Mouse (Mus musculus) intestine, postnatal 0 days (tissue): ENCODE data around the gene Lingo1. TPM values are rescaled to one million over a fixed set of nuclear protein-coding genes. Genes with fewer than 3 reads are reported as not detected.

ENCODE experiments used
- ATAC-seq: fragments of 200-750 bp; cut with Nextera tagmentation; 2 replicates; pipeline ENCODE4 v1.8.0; 2017; ENCODE audit warnings: mild to moderate bottlenecking, moderate TSS enrichment, moderate library complexity
- H3K27ac ChIP-seq: fragments of 300-500 bp; sonication (generic); 2 replicates; pipeline ENCODE4 v1.5.1; 2014; ENCODE audit warnings: mild to moderate bottlenecking, low read depth, low read length, moderate library complexity
- H3K27me3 ChIP-seq: fragments of 300-500 bp; sonication (generic); replicated peaks from 2 replicates; pipeline ENCODE4 v1.6.1; 2014; ENCODE audit warnings: low read length, mixed read lengths; ENCODE audit not compliant: control insufficient read depth, insufficient read depth
- H3K36me3 ChIP-seq: fragments of 300-500 bp; sonication (generic); 2 replicates; pipeline ENCODE4 v1.6.1; 2014; ENCODE audit warnings: mild to moderate bottlenecking, moderate library complexity; ENCODE audit not compliant: control insufficient read depth, insufficient read depth
- H3K4me1 ChIP-seq: fragments of 300-500 bp; sonication (generic); replicated peaks from 2 replicates; pipeline ENCODE4 v1.6.1; 2014; ENCODE audit warnings: antibody characterized with exemption, low read length, mixed read lengths; ENCODE audit not compliant: control insufficient read depth, insufficient read depth
- H3K4me2 ChIP-seq: fragments of 300-500 bp; sonication (generic); replicated peaks from 2 replicates; pipeline ENCODE4 v1.6.1; 2014; ENCODE audit warnings: low read depth, mild to moderate bottlenecking, moderate library complexity
- H3K4me3 ChIP-seq: fragments of 300-500 bp; sonication (generic); 2 replicates; pipeline ENCODE4 v1.5.1; 2014; ENCODE audit warnings: low read depth, low read length
- H3K9ac ChIP-seq: fragments of 300-500 bp; sonication (generic); 2 replicates; pipeline ENCODE4 v1.6.1; 2014; ENCODE audit warnings: mild to moderate bottlenecking, low read depth, low read length
- H3K9me3 ChIP-seq: fragments of 300-500 bp; sonication (generic); 2 replicates; pipeline ENCODE4 v1.6.1; 2016; ENCODE audit warnings: mixed run types; ENCODE audit not compliant: control insufficient read depth
- CTCF ChIP-seq: sonication (generic); IDR thresholded peaks from 2 replicates; pipeline ENCODE4 v1.5.1; 2016; ENCODE audit warnings: low read depth, mild to moderate bottlenecking, control low read depth, antibody characterized with exemption, moderate library complexity
- WGBS: fragments of 180-500 bp; shearing (Covaris S2); extraction: QIAGEN DNeasy Blood & Tissue Kit; methylation state at CpG from one replicate; pipeline ENCODE4 v1.1.7; 2014; 5-methylcytosine and 5-hydroxymethylcytosine counted together
- polyA plus RNA-seq: library from polyadenylated mRNA; unstranded; fragments of >200 nt; fragmentation: Nextera tagmentation; extraction: Ambion mirVana; gene quantifications from 2 replicates; pipeline ENCODE4 v1.2.1, GENCODE M21; 2015

The Lingo1 gene
- polyA plus RNA-seq, 1 experiment from 2014 or later = 0.98 TPM

GRCm38 (mm10) chr9:56610466-56610865 lies 185.8 kb downstream of the Lingo1 start:
- Histone ChIP-seq H3K27ac (no peak overlapping the region), H3K27me3 (no peaks in the 10 kb centered on the region), H3K36me3 (no peaks in the 10 kb centered on the region), H3K9me3 (no peaks in the 10 kb centered on the region), H3K4me2 (no peak overlapping the region), H3K4me3 (no peak overlapping the region), H3K4me1 (no peaks in the 10 kb centered on the region), H3K9ac (no peak overlapping the region)
- WGBS = 87% methylated on average over 5 of the region's 5 CpGs
- no peak for TF ChIP-seq CTCF
- no peak for ATAC-seq

- no peak for TF ChIP-seq CTCF
- no peak overlapping the region for H3K9ac ChIP-seq
- no peak overlapping the region for H3K4me3 ChIP-seq
- no peak for ATAC-seq
- no peak overlapping the region for H3K27ac ChIP-seq
- H3K36me3 ChIP-seq = no peaks in the 10 kb centered on the region
- no peaks in the 10 kb centered on the region for H3K27me3 ChIP-seq
- no peaks in the 10 kb centered on the region for H3K9me3 ChIP-seq
- no peak overlapping the region for H3K4me2 ChIP-seq
- WGBS = 67% methylated on average over 5 of the region's 5 CpGs
- no peaks in the 10 kb centered on the region for H3K4me1 ChIP-seq
Measured at GRCm38 (mm10) chr9:56609486-56609885, 186.8 kb downstream of the Lingo1 start.

DNA sequence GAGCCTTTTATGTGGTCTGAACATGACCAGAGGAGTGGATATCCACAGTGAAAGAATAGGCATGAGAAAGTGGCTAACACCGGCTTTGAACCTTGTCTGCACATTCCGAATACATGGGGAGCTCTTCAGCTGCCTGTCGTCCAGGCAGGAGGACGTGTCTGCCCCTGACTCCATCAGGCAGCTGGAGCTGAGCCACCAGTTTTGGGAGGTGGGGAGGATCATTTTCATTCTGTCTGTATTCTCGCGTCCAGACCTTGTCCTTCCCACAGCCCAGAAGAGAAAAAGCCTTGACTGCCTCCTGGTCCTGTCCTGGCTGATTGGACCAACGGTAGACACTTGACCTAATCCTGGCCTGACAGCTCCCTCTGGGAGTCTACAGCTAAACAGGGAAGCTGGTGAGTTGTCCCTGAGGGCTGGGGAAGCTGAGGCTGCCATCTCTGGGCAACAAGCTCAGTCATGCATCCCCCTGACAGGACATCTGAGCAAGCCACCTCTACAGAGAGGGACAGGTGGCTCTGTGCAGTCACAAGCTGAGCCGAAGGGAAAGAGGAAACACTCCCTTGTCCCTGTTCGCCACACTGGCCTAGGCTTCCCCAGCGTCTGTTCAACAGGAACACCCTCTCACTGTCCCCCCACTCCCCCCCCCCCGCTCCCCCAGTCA lies 187.4 kb downstream of the Lingo1 start:
- no peaks in the 10 kb centered on the region for H3K27me3 ChIP-seq
- no peak overlapping the region for H3K9ac ChIP-seq
- no peaks in the 10 kb centered on the region for H3K9me3 ChIP-seq
- no peak overlapping the region for H3K27ac ChIP-seq
- ATAC-seq = no peak
- no peak overlapping the region for H3K4me3 ChIP-seq
- H3K36me3 ChIP-seq = no peaks in the 10 kb centered on the region
- H3K4me1 ChIP-seq = no peaks in the 10 kb centered on the region
- 36% methylated on average over 11 of the region's 11 CpGs for WGBS
- TF ChIP-seq CTCF = no peak
- H3K4me2 ChIP-seq = no peak overlapping the region

- no peak overlapping the region for H3K4me2 ChIP-seq
- whole genome bisulfite sequencing = 64% methylated on average over 16 of the region's 16 CpGs
- no peak for ATAC-seq
- H3K4me3 ChIP-seq = no peak overlapping the region
- no peaks in the 10 kb centered on the region for H3K36me3 ChIP-seq
- no peak overlapping the region for H3K27ac ChIP-seq
- H3K9ac ChIP-seq = no peak overlapping the region
- TF ChIP-seq CTCF = no peak
- no peaks in the 10 kb centered on the region for H3K4me1 ChIP-seq
- no peaks in the 10 kb centered on the region for H3K27me3 ChIP-seq
- H3K9me3 ChIP-seq = no peaks in the 10 kb centered on the region
Measured at GRCm38 (mm10) chr9:56606082-56606740, 190.1 kb downstream of the Lingo1 start.

- no peak overlapping the region for H3K4me2 ChIP-seq
- no peak for ATAC-seq
- TF ChIP-seq CTCF = no peak
- H3K4me1 ChIP-seq = no peaks in the 10 kb centered on the region
- no peak overlapping the region for H3K27ac ChIP-seq
- H3K27me3 ChIP-seq = no peaks in the 10 kb centered on the region
- H3K9me3 ChIP-seq = no peaks in the 10 kb centered on the region
- H3K4me3 ChIP-seq = no peak overlapping the region
- H3K36me3 ChIP-seq = no peaks in the 10 kb centered on the region
- H3K9ac ChIP-seq = no peak overlapping the region
Measured at GRCm38 (mm10) chr9:56605443-56605806, 190.8 kb downstream of the Lingo1 start.

DNA sequence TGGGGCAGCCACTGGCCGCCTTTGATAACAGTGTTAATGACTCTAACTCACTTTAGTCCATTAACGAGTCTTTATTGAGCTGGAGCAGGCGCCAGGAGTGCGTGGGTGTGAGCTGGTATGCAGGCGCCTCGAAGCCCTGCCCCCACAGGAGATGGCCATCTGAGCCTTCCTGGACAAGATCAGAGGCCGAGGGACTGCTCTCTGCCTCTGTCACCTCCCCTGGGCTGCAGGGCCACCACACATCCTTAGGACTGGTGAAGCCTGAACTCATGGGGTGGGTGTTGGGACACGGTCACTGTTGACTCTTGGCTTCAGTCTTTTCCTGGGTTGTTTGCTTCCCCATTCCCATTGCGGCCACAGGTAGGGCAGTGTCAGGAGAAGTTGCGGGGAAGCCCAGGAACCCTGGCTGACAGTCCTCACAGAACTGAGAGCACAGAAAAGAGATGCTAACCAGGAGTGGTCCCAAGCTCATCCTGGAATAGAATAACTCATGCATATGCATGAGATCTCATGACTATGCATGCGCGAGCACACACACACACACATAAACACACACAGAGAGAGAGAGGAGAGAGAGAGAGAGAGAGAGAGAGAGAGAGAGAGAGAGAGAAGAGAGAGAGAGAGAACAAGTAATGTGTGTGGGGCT lies 191.3 kb downstream of the Lingo1 start:
- Histone ChIP-seq H3K27me3 (no peaks in the 10 kb centered on the region), H3K4me1 (no peaks in the 10 kb centered on the region), H3K4me3 (no peak overlapping the region), H3K9ac (no peak overlapping the region), H3K4me2 (no peak overlapping the region), H3K9me3 (no peaks in the 10 kb centered on the region), H3K36me3 (no peaks in the 10 kb centered on the region), H3K27ac (no peak overlapping the region)
- ATAC-seq = no peak
- 37% methylated on average over 12 of the region's 12 CpGs for WGBS
- TF ChIP-seq CTCF = no peak
